Mouse (Mus musculus) intestine, embryonic 14.5 days (tissue): ENCODE data around the gene Ackr1. TPM values are rescaled to one million over a fixed set of nuclear protein-coding genes. Genes with fewer than 3 reads are reported as not detected.
A peak's percentile ranks its signal among the peaks of the same experiment; 100 is the strongest.

Experiments used
- ATAC-seq: fragments of 200-750 bp; cut with Nextera tagmentation; replicated peaks from 2 replicates; pipeline ENCODE4 v1.8.0; 2017; ENCODE audit warnings: low read depth, moderate number of reproducible peaks, moderate TSS enrichment, moderate library complexity; ENCODE audit not compliant: low FRiP score, low TSS enrichment
- DNase-seq: peaks from one replicate; pipeline ENCODE4 v3.0.0-alpha.2; 2018; ENCODE audit warnings: low spot score
- H3K27ac ChIP-seq: fragments of 300-500 bp; sonication (generic); 2 replicates; pipeline ENCODE4 v1.5.1; 2014; ENCODE audit warnings: low read depth, mild to moderate bottlenecking, control low read depth
- H3K27me3 ChIP-seq: fragments of 300-500 bp; sonication (generic); replicated peaks from 2 replicates; pipeline ENCODE4 v1.6.1; 2014; ENCODE audit warnings: low read length, control low read depth; ENCODE audit not compliant: control insufficient read depth, insufficient read depth
- H3K36me3 ChIP-seq: fragments of 300-500 bp; sonication (generic); 2 replicates; pipeline ENCODE4 v1.6.1; 2014; ENCODE audit warnings: low read length, control low read depth; ENCODE audit not compliant: control insufficient read depth, insufficient read depth
- H3K4me1 ChIP-seq: fragments of 300-500 bp; sonication (generic); replicated peaks from 2 replicates; pipeline ENCODE4 v1.6.1; 2014; ENCODE audit warnings: low read length, control low read depth, mixed read lengths; ENCODE audit not compliant: control insufficient read depth, insufficient read depth
- H3K4me2 ChIP-seq: fragments of 300-500 bp; sonication (generic); 2 replicates; pipeline ENCODE4 v1.6.1; 2014; ENCODE audit warnings: low read length
- H3K4me3 ChIP-seq: fragments of 300-500 bp; sonication (generic); 2 replicates; pipeline ENCODE4 v1.5.1; 2014; ENCODE audit warnings: low read depth, low read length, control low read depth, mixed read lengths
- H3K9ac ChIP-seq: fragments of 300-500 bp; sonication (generic); 2 replicates; pipeline ENCODE4 v1.6.1; 2014; ENCODE audit warnings: mild to moderate bottlenecking, low read length
- H3K9me3 ChIP-seq: fragments of 300-500 bp; sonication (generic); 2 replicates; pipeline ENCODE4 v1.6.1; 2016; ENCODE audit warnings: low read length, control low read depth; ENCODE audit not compliant: control insufficient read depth
- WGBS: fragments of 180-500 bp; shearing (Covaris S2); extraction: QIAGEN DNeasy Blood & Tissue Kit; methylation state at CpG from one replicate; pipeline ENCODE4 v1.1.7; 2014; 5-methylcytosine and 5-hydroxymethylcytosine counted together
- polyA plus RNA-seq: library from polyadenylated mRNA; unstranded; fragments of >200 nt; fragmentation: Nextera tagmentation; extraction: Ambion mirVana; gene quantifications from 2 replicates; pipeline ENCODE4 v1.2.1, GENCODE M21; 2014

The Ackr1 gene
- polyA plus RNA-seq, 1 experiment from 2014 or later: 1.2 TPM

DNA sequence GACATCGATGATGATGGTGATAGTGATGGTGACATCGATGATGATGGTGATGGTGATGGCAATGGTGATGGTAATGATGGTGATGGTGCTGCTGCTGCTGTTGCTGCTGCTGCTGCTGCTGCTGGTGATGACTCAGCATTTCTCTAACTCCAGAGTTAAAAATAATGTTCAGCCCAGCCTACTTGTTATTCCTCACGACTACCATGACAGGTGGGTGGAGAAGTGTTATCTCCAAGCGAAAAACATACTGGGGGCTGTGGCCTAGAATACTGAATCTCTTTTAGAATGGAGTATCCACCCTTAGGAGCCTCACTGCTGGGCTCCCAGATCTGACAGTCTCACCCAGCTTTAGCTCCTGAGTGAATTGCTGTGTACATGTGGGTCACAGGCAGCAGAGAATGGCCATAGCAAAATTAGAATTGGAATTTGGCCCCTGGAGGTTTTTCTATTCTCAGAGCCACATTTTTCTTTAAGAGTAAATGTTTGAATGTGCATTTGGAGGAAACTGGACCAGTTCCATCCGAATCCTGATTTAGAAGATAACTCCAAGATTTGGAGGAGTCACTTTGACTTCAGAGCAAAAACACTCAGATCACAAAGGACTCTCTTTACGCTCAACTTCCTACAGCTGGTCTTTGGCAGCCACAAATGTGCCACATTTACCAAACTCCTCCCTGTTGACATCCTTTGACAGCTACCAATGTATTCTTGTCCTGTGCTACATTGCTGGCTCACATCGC is 21.7 kb upstream of the Ackr1 start:
- Histone ChIP-seq H3K27ac (no peak overlapping the region), H3K9ac (no peak overlapping the region), H3K4me3 (no peak overlapping the region), H3K36me3 (no peaks in the 10 kb centered on the region), H3K4me1 (no peaks in the 10 kb centered on the region), H3K9me3 (no peaks in the 10 kb centered on the region), H3K27me3 (no peaks in the 10 kb centered on the region), H3K4me2 (no peak overlapping the region)
- DNase-seq (no peak), ATAC-seq (no peak)
- WGBS: 75% methylated on average over 7 of the region's 7 CpGs

DNA sequence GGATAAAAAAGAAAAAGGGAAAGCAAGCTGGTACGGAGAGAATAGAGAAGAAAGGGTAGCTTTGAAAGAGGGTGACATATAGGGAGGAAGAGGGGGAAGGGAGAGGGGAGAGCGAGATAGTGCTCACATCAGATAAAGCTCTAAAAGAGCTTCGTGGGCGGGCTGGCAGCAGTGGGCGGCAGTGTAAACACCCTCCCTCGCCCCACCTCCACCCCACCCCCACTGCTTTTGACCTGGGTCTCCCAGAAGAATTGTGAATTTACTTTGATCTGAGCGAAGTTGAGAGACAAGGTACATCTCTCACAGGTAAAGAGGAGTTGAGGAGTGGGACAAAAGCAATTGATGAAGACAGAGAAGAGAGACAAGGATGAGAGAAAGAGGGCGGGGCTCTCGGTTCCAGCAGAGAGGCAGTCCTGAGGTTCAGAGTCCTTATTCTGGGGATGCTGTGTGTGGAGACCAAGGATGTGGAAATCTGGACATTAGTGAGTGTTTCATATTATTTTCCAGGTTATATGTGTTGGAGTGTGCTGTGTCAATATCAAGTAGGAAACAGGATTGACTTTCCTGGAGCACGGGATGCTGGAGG is 16.9 kb upstream of the Ackr1 start, which contains the start of gene Aim2:
Aim2 (plus strand) TSS at position 508 of the 586 bp plus-strand sequence.
- H3K4me3 ChIP-seq: peak within 1 kb of the TSS; percentile 25
- ATAC-seq (0 out of 2 replicates have a peak, but pooled peaks have one; percentile 40), DNase-seq (no peak)
- no peaks in the 10 kb centered on the region for H3K4me1 ChIP-seq
- no peaks in the 10 kb centered on the region for H3K27me3 ChIP-seq
- H3K36me3 ChIP-seq: no peaks in the 10 kb centered on the region
- no peak within 1 kb of the TSS for H3K27ac ChIP-seq
- H3K9ac ChIP-seq: no peak within 1 kb of the TSS
- H3K4me2 ChIP-seq: peak within 1 kb of the TSS; percentile 52
- H3K9me3 ChIP-seq: no peaks in the 10 kb centered on the region
- WGBS: 8% methylated on average over 10 of the region's 10 CpGs

DNA sequence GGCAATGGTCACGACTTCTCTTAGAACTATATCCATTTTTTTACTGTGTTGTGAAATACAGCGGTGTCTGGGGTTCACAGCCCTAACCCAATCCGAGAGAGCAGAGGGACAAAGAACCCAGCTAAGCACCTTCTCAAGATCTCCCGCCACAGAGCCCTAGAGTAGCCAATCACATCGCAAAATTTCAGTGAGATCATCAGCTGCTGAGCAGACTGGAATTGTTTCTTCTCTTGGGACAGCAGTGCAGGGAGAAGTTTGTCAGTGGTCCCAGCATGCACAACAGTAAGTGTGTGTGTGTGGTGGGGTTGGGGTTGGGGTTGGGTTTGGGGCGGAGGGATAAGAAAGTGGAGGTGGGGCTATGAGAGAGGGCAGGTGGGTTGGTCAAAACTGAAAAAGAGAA is 16.4 kb upstream of the Ackr1 start:
- no peaks in the 10 kb centered on the region for H3K36me3 ChIP-seq
- no peak overlapping the region for H3K9ac ChIP-seq

DNA sequence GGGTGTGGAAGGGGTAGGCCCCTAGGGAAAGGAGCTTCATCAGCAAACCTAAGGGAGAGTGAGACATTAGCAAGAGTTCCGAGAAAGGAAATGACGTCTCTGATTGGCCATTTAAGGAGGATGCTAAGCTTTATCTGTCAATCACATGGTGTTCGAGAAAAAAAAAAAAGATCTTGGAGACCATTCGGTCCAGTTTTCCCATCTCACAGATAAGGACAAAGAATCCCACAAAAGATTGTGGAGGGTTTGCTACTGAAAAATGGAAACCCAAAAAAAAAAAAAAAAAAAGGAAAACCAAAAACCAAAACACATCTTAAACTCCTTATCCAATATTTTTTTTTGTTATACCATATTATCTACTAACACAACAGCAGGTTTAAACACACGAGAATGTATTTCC is 15.6 kb upstream of the Ackr1 start:
- H3K27ac ChIP-seq: no peak overlapping the region
- no peaks in the 10 kb centered on the region for H3K27me3 ChIP-seq
- DNase-seq (no peak), ATAC-seq (no peak)
- H3K4me2 ChIP-seq: no peak overlapping the region
- no peaks in the 10 kb centered on the region for H3K36me3 ChIP-seq
- H3K4me1 ChIP-seq: no peaks in the 10 kb centered on the region
- H3K9ac ChIP-seq: no peak overlapping the region
- H3K9me3 ChIP-seq: no peaks in the 10 kb centered on the region
- H3K4me3 ChIP-seq: no peak overlapping the region
- WGBS: 76% methylated on average over 5 of the region's 5 CpGs

More for the DNA sequence above, 16.4 kb upstream of the Ackr1 start:
- Histone ChIP-seq H3K4me2 (peak overlapping the region; percentile 52), H3K4me3 (peak overlapping the region; percentile 25), H3K4me1 (no peaks in the 10 kb centered on the region), H3K27ac (no peak overlapping the region), H3K27me3 (no peaks in the 10 kb centered on the region), H3K9me3 (no peaks in the 10 kb centered on the region)
- DNase-seq: peak; percentile 81
- peak; percentile 85 for ATAC-seq
- WGBS: 3% methylated on average over 6 of the region's 6 CpGs

DNA sequence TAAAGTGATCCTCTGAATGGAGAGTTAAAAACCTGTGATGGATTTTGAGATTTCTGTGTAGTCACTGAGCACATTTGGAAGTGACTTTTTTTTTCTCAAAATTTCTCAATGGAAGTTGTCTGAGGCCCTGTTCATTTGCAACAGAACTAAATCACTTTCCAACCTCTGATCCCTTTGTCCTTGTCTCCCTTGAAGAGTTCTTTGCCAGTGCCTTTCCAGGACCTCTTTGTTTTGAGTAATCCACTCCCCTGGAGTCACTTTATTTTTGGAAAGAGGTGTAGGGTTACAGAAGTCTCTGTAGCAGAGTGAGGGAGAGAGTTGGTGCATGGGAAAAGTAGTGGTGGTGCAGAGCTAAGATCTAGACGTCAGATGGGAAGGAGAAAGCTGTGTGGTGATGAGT is 15.0 kb upstream of the Ackr1 start:
- no peaks in the 10 kb centered on the region for H3K4me1 ChIP-seq
- no peaks in the 10 kb centered on the region for H3K9me3 ChIP-seq
- no peaks in the 10 kb centered on the region for H3K36me3 ChIP-seq
- 29% methylated on average over 1 of the region's 1 CpGs for WGBS
- ATAC-seq (no peak), DNase-seq (no peak)
- no peak overlapping the region for H3K27ac ChIP-seq
- no peak overlapping the region for H3K4me2 ChIP-seq
- H3K4me3 ChIP-seq: no peak overlapping the region
- no peak overlapping the region for H3K9ac ChIP-seq
- no peaks in the 10 kb centered on the region for H3K27me3 ChIP-seq

DNA sequence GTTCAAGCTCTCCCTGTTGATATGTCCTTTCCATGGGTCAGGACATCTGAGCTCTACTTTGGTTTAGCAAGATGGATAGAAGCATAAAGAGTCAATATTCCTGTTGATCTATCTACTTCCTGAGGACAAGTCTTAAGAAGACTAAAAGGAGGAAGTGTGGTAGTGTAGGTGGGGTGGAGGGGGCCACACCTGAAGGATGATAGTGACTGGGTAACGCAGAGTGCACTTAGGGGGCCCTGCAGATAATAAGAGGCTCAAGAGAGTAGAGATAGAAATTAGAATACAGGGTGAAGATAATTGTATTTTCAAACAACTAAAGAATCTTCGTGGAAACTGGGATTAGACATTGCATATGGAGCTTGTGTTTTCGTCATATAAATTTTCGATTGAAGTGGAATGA is 11.6 kb upstream of the Ackr1 start:
- Histone ChIP-seq H3K4me2 (no peak overlapping the region), H3K4me3 (no peak overlapping the region), H3K9ac (no peak overlapping the region), H3K27me3 (no peaks in the 10 kb centered on the region), H3K9me3 (no peaks in the 10 kb centered on the region), H3K36me3 (no peaks in the 10 kb centered on the region), H3K4me1 (no peaks in the 10 kb centered on the region), H3K27ac (no peak overlapping the region)
- WGBS: 93% methylated on average over 4 of the region's 4 CpGs
- ATAC-seq: no peak
- no peak for DNase-seq

DNA sequence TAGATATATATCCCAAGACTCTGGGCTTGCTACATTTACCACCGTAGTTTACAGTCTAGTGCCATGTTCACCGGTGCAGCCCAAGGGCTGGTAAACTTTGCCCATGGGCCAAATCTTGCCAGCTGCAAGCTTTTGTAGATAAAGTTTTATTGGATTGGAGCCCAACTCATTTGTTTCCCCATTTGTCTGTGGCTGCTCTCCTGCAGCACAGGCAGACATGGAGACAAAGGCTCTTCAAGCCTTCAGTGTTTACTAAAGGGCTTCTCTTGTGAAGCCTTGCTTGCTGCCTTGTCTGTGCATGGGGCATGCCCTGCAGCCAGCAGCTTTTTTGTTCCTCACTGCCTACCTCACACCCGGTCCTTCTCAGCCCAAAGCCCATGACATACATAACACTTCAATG is 10.4 kb upstream of the Ackr1 start:
- Histone ChIP-seq H3K4me2 (no peak overlapping the region), H3K9me3 (no peaks in the 10 kb centered on the region), H3K36me3 (no peaks in the 10 kb centered on the region), H3K27me3 (no peaks in the 10 kb centered on the region), H3K4me3 (no peak overlapping the region), H3K27ac (no peak overlapping the region), H3K9ac (no peak overlapping the region), H3K4me1 (no peaks in the 10 kb centered on the region)
- DNase-seq (no peak), ATAC-seq (no peak)
- WGBS: 81% methylated on average over 3 of the region's 3 CpGs

DNA sequence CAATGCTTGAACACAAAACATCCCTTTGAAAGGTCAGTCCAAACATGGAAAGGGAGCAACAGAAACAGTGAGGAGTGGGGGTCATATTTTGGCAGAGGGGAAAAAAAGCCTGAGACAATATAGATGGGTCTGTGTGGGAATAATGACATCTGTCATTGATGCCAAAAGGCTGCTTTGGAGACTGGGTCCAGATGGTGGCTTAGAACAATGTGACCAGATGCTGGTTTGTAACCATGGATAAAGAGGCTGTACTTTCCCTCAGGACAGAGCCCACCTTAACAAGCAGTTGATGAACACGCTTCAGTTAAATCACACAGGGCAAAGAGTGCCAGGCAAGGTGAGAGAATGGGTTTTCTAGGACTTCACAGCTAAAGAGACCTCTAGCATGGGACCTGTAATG is 8.9 kb upstream of the Ackr1 start:
- no peaks in the 10 kb centered on the region for H3K4me1 ChIP-seq
- H3K36me3 ChIP-seq: no peaks in the 10 kb centered on the region
- no peak overlapping the region for H3K4me3 ChIP-seq
- DNase-seq (no peak), ATAC-seq (no peak)
- 85% methylated on average over 1 of the region's 1 CpGs for WGBS
- H3K4me2 ChIP-seq: no peak overlapping the region
- H3K9ac ChIP-seq: no peak overlapping the region
- no peaks in the 10 kb centered on the region for H3K27me3 ChIP-seq
- no peak overlapping the region for H3K27ac ChIP-seq
- no peaks in the 10 kb centered on the region for H3K9me3 ChIP-seq

DNA sequence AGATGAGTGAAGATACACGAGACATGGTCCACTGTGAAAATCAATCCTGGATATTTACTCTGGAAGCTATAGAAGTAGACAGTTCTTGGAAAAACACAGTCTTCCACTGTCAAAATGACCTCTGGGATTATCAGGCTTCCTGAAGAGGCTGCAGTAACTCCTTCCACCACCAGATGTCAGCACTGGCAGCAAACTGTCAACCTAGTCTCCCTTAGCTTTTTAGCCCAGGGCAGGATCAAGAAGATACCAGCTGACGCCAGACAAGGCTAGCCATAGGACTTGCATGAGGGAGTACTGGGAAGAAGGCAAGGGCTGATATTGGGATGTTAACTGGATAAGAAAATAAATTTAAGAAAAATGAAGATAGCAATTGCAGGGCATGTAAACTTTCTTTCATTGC is 6.0 kb upstream of the Ackr1 start:
- Histone ChIP-seq H3K4me1 (no peaks in the 10 kb centered on the region), H3K4me3 (no peak overlapping the region), H3K27ac (no peak overlapping the region), H3K27me3 (no peaks in the 10 kb centered on the region), H3K9ac (no peak overlapping the region), H3K9me3 (no peaks in the 10 kb centered on the region), H3K36me3 (no peaks in the 10 kb centered on the region), H3K4me2 (no peak overlapping the region)
- peak; percentile 32; the same call in 1 of the 2 replicates for ATAC-seq
- DNase-seq: peak; percentile 81
- WGBS: 10% methylated on average over 2 of the region's 2 CpGs
